Mouse (Mus musculus): ENCODE results near the gene Wdr89. TPM values are rescaled to one million over a fixed set of nuclear protein-coding genes. Genes with fewer than 3 reads are reported as not detected.

Wdr89 gene
- total RNA-seq, 2 experiments from 2014 or later = 12.5 to 15.8 TPM

- ATAC-seq (replicated peaks; ENCODE audit: low FRiP score, low TSS enrichment, poor library complexity, severe bottlenecking) = no peak
These were observed 2.5 kb upstream of the Wdr89 start for GRCm38 (mm10) chr12:75671759-75672315.

- ATAC-seq (replicated peaks; ENCODE audit: low FRiP score, low TSS enrichment, poor library complexity, severe bottlenecking) = no peak
These were observed 1.3 kb upstream of the Wdr89 start for GRCm38 (mm10) chr12:75670611-75671010.

GRCm38 (mm10) chr12:75668916-75669257 lies 450 bp downstream of the Wdr89 start:
- ATAC-seq (replicated peaks; ENCODE audit: low FRiP score, low TSS enrichment, poor library complexity, severe bottlenecking) = peak; percentile 54

- no peak for ATAC-seq (replicated peaks; ENCODE audit: low FRiP score, low TSS enrichment, poor library complexity, severe bottlenecking)
These were observed 1.1 kb downstream of the Wdr89 start for GRCm38 (mm10) chr12:75668221-75668620.

- no peak for ATAC-seq (replicated peaks; ENCODE audit: low FRiP score, low TSS enrichment, poor library complexity, severe bottlenecking)
These were observed 2.4 kb downstream of the Wdr89 start for GRCm38 (mm10) chr12:75666939-75667338.

GRCm38 (mm10) chr12:75664516-75664810 lies 4.9 kb downstream of the Wdr89 start:
- no peak for ATAC-seq (replicated peaks; ENCODE audit: low FRiP score, low TSS enrichment, poor library complexity, severe bottlenecking)

GRCm38 (mm10) chr12:75663646-75664515 lies 5.5 kb downstream of the Wdr89 start:
- no peak for ATAC-seq (replicated peaks; ENCODE audit: low FRiP score, low TSS enrichment, poor library complexity, severe bottlenecking)

- no peak for ATAC-seq (replicated peaks; ENCODE audit: low FRiP score, low TSS enrichment, poor library complexity, severe bottlenecking)
These were observed 7.0 kb downstream of the Wdr89 start for GRCm38 (mm10) chr12:75662376-75662775.

GRCm38 (mm10) chr12:75658403-75658802 lies 10.9 kb downstream of the Wdr89 start:
- peak; percentile 34; the same call in 1 of the 2 replicates for ATAC-seq (replicated peaks; ENCODE audit: low FRiP score, low TSS enrichment, poor library complexity, severe bottlenecking)

GRCm38 (mm10) chr12:75656580-75656979 lies 12.8 kb downstream of the Wdr89 start:
- ATAC-seq (replicated peaks; ENCODE audit: low FRiP score, low TSS enrichment, poor library complexity, severe bottlenecking) = peak; percentile 77

GRCm38 (mm10) chr12:75654247-75654801 lies 15.0 kb downstream of the Wdr89 start:
- no peak for ATAC-seq (replicated peaks; ENCODE audit: low FRiP score, low TSS enrichment, poor library complexity, severe bottlenecking)

GRCm38 (mm10) chr12:75649706-75650093 lies 19.6 kb downstream of the Wdr89 start:
- ATAC-seq (replicated peaks; ENCODE audit: low FRiP score, low TSS enrichment, poor library complexity, severe bottlenecking) = no peak

GRCm38 (mm10) chr12:75649058-75649705 lies 20.2 kb downstream of the Wdr89 start:
- no peak for ATAC-seq (replicated peaks; ENCODE audit: low FRiP score, low TSS enrichment, poor library complexity, severe bottlenecking)

- ATAC-seq (replicated peaks; ENCODE audit: low FRiP score, low TSS enrichment, poor library complexity, severe bottlenecking) = no peak
These were observed 21.1 kb downstream of the Wdr89 start for GRCm38 (mm10) chr12:75648281-75648680.

GRCm38 (mm10) chr12:75647663-75648062 lies 21.7 kb downstream of the Wdr89 start:
- no peak for ATAC-seq (replicated peaks; ENCODE audit: low FRiP score, low TSS enrichment, poor library complexity, severe bottlenecking)

GRCm38 (mm10) chr12:75645780-75646179 lies 23.6 kb downstream of the Wdr89 start:
- ATAC-seq (replicated peaks; ENCODE audit: low FRiP score, low TSS enrichment, poor library complexity, severe bottlenecking) = no peak

- ATAC-seq (replicated peaks; ENCODE audit: low FRiP score, low TSS enrichment, poor library complexity, severe bottlenecking) = no peak
These were observed 27.6 kb downstream of the Wdr89 start for GRCm38 (mm10) chr12:75641726-75642125.

GRCm38 (mm10) chr12:75638345-75638744 lies 31.0 kb downstream of the Wdr89 start:
- 0 out of 2 replicates have a peak, but pooled peaks have one; percentile 27 for ATAC-seq (replicated peaks; ENCODE audit: low FRiP score, low TSS enrichment, poor library complexity, severe bottlenecking)

GRCm38 (mm10) chr12:75637103-75637502 lies 32.2 kb downstream of the Wdr89 start:
- ATAC-seq (replicated peaks; ENCODE audit: low FRiP score, low TSS enrichment, poor library complexity, severe bottlenecking) = peak; percentile 35

GRCm38 (mm10) chr12:75635771-75636430 lies 33.4 kb downstream of the Wdr89 start:
- no peak for ATAC-seq (replicated peaks; ENCODE audit: low FRiP score, low TSS enrichment, poor library complexity, severe bottlenecking)
